Mouse (Mus musculus) liver, adult 2 months (tissue): Measurements from ENCODE around the gene Wdr83.

Source experiments
- CTCF ChIP-seq: fragments of 200-500 bp; IDR thresholded peaks from 2 replicates; pipeline ENCODE4 v1.5.1; 2011; ENCODE audit warnings: low read depth, low read length, control low read depth
- POLR2A ChIP-seq: fragments of 200-500 bp; IDR thresholded peaks from 2 replicates; pipeline ENCODE4 v1.6.1; 2011; ENCODE audit warnings: low read length, control low read depth; ENCODE audit not compliant: insufficient read depth; ENCODE audit errors: extremely low read depth

DNA sequence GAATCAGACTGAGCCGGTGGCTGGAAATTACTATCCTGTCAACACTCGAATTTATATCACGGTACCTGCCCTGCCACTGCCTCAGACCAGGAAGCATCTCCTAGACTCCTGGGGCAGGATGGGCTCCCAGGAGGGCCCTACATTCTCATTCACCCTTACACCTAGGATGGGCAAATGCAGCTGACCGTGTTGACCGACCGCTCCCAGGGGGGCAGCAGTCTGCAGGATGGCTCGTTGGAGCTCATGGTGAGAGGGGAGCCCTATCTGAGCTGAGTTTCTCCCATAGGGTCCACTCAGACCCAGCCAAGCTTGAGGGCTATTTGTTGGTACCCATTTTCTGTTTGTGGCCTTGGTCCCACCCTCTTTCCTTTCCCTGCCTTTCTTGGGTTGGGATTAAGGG, 14.5 kb upstream of the Wdr83 start:
- TF ChIP-seq CTCF: no peak
- no peak for TF ChIP-seq POLR2A
